Mouse (Mus musculus) frontal cortex, adult (tissue): ENCODE results near the gene Olfr671.
"Not testable (repeated sequence)": the region's sequence is repeated elsewhere in the genome, so short reads cannot be mapped to it uniquely, and the experiment has no call there.

Source experiments
- ATAC-seq: cut with Nextera tagmentation; 2 replicates; pipeline ENCODE4 v1.9.2; 2017; ENCODE audit warnings: mild to moderate bottlenecking, moderate library complexity, mixed read lengths; ENCODE audit not compliant: low TSS enrichment

Gene Olfr671

GRCm38 (mm10) chr7:104979026-104979425 is at the start of gene Olfr671:
Gene Olfr671, minus strand, starts transcription at chr7:104979126.
- ATAC-seq = no peak

GRCm38 (mm10) chr7:105028360-105028759 is 49.4 kb upstream of the Olfr671 start, which contains the start of gene Olfr675:
Gene Olfr675, minus strand, starts transcription at chr7:105028460.
- ATAC-seq = no peak

- no peak for ATAC-seq
These were observed 43.6 kb upstream of the Olfr671 start for GRCm38 (mm10) chr7:105022530-105022929.

- no peak for ATAC-seq
These were observed 23.0 kb upstream of the Olfr671 start, which contains the start of gene Olfr672 for GRCm38 (mm10) chr7:105001929-105002328. Gene Olfr672, minus strand, starts transcription at chr7:105002029.

- ATAC-seq = not testable (repeated sequence)
These were observed 6.4 kb downstream of the Olfr671 start for GRCm38 (mm10) chr7:104972507-104972906.

- no peak for ATAC-seq
These were observed 16.4 kb downstream of the Olfr671 start, which contains the start of gene Olfr670 for GRCm38 (mm10) chr7:104962520-104962919. Gene Olfr670, minus strand, starts transcription at chr7:104962620.

- 0 out of 2 replicates have a peak, but pooled peaks have one; percentile 64 for ATAC-seq
These were observed 28.7 kb downstream of the Olfr671 start for GRCm38 (mm10) chr7:104950234-104950633.

- no peak for ATAC-seq
These were observed 45.0 kb downstream of the Olfr671 start, which contains the start of gene Olfr669 for GRCm38 (mm10) chr7:104933940-104934339. Gene Olfr669, plus strand, starts transcription at chr7:104934240.

GRCm38 (mm10) chr7:104927957-104928356 is 51.0 kb downstream of the Olfr671 start, which contains the start of gene Olfr668:
Gene Olfr668, minus strand, starts transcription at chr7:104928057.
- ATAC-seq = no peak
